Mouse (Mus musculus) right cerebral cortex, postnatal 4 days (tissue): ENCODE results near the gene Btg2.

ENCODE experiments used
- DNase-seq: peaks from one replicate; pipeline ENCODE4 v3.0.0-alpha.2; 2022

Btg2 gene

DNA sequence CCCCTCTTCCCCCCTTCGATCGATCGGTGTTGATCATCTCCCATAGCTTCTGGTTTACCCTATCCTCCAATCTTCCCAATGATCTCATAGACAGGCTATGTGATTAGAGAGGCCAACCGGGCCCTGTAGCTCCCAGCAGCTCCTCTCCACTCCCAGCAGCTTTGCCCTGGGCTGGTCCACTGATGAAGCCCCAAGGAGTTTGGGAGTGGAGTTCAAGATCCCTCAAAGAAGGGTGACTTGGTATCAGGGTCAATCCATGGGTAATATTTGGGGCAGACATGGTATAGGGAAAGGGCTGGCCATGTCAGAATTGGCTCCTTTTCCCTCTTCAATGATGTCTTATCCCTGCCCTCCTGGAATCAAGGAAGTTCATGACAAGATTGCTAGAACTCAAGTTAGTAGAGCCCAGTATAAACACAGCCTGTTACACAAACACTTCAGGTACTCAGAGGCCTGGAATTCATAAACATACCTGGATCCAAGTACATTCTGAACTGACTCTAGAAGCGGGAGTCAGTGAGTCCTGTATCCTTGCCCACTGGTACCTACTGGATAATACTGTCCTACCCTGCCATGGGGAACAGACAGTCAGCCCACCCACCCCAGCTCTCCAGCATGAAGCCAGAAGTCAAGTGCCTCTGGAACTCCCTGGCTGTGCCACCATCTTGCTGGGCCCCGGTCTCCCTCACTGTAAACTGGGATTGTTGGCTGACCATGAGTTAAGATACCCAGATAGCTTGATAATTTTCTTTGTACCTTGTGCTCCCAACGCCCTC, 18.3 kb upstream of the Btg2 start:
- no peak for DNase-seq

DNA sequence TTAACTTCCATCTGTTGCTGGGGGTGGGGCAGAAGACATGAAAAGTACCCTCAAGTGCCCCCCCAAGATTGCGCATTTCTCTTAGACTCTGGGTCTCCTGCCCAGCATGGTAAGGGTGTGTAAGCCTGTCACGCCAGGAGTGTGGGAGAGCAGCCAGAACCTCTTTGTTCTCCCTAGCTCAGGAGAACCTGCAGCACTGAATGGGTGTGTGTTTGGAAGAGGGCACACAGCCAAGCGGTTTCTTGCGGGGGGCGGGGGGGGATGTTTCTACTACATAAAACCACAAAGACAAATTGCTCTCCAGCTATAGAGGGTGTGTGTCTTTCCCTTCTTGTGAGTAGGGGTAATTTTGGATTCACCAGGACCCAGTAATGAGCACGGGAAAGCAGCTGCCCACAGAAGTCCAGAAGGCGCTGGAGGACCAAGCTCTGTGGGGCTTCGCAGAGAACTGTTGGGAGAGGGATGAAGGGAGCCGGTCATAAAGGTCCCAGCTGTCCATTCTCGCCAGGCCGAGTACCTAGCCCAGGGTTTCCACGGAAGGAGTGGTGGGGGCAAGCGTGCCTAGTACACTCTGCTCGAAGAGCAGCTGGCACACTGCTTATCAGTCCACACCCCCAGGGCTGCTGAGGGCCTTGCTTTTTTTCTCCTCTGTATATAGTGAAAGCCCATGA, 17.5 kb upstream of the Btg2 start:
- peak; percentile 60 for DNase-seq

DNA sequence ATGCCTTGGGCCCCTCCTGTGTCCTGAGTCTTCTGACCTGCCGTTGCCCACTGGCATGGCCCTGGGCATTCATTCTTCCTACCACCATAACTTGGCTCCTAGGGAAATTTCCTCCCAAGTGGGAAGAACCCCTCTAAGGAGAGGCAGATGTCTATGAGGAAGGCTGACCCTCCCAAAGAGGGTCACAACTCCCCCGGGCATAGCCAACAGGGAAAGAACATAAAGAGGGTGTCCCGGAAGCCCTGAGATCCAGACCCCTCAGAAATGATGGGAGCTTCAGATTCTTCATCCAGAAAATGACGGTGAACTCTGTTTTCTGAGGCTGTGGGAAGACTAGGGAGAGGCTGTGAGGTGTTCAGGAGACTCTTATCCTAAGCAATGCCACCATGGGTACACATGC, 16.8 kb upstream of the Btg2 start:
- DNase-seq: no peak

DNA sequence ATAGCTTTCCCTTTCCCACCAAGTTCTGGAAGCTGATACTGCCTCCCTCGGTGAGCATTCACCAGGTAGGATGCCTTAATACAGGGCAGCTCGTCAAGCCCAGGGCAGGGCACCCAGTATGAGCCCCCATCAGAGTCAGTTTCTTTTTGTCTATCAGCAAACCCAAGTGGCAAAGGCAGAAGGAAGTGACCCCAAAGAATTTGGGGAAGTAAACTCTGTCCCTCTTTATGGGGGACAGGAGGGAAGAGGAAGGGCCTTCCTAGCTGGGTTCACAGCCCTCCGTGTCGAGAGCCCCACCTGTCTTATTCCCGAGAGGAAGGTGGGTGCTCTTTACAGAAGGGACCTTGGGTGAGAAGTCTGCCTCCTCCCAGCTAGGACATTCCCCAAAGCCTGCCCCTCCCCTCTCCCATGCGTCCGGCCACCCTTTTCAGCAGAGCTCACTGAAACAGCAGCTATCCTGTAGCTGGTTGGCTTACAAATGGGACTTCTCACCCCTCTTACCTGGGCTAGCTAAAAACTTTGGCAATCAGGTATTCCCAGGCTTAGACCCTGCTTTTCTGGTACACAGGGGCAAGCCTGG, 16.2 kb upstream of the Btg2 start:
- no peak for DNase-seq

DNA sequence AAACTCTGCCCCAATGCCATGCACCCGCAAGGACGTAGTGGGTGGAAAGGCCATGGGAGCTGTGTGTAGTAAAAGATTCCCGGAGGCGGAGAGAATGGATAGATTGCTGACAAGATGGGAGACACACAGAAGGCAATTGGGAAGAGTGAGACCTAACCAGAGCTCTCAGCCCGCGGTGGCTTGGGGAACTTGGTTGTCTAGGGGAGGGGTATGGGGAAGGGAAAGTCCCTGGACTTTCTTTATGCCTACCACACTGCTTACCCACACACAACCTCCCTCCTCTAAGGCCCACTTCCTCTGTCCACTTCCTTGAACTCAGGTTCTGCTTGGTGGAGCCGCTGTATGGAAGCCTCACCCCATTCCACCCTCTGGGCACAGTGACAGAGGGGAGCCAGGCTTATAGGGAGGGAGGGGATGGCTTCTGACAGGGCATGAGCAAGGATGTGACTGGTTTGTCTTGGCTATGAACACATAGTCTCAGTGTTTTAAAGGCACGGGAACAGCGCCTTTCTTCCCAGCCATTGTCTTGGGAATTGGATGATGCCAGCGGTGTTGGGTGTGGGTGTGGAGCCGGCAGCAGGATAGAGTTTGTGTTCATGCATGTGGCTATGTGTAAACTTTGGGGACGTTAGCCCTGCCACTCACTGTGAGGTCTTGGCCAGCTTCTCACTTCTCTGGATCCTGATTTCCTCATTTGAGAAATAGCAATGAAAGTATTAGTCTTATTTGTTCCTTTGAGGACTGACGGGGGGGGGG, 15.0 kb upstream of the Btg2 start:
- DNase-seq: no peak

DNA sequence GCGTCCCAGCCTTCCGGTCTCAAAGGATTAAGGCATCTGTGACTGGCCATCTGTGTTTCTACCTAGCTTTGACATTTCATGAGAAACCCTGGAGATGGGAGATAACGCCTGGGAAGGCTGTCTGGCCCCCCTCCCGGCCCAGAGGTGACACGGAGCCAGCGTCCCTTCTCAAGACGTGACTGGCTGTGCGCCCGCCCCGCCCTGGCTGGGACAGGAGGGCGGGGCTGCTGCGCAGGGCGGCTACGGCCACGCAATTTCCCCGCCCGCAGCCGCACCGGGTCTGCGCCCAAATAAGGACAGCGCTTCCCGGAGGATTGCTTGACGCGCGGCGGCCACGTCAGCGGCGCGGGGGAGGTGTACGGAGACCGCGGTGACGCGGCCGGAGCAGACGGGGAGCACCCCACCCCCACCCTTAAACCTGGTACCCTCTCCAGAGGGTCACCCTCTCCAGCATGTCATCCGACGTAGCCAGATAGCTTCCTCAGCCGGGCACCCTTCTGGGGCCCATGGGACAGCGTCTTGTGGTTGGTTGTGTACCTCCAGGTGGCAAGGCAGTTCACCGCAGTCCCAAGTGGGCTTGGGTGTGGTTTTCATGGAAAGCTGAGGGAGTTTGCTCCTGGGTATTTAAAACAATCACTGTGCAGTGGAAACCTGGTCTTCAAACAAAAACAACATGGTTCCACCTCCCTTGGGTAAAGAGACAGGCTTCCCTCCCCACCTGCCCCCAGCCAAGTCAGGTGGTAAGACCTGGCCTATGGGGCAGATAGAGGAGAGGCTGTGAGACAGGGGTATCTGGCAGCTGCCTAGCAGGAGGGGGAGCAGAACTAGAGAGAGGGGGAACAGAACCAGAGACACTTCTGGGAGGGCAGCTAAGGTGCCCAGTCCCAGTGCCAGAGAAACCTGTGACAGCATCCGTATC, 14.2 kb upstream of the Btg2 start:
- peak; percentile 82 for DNase-seq

DNA sequence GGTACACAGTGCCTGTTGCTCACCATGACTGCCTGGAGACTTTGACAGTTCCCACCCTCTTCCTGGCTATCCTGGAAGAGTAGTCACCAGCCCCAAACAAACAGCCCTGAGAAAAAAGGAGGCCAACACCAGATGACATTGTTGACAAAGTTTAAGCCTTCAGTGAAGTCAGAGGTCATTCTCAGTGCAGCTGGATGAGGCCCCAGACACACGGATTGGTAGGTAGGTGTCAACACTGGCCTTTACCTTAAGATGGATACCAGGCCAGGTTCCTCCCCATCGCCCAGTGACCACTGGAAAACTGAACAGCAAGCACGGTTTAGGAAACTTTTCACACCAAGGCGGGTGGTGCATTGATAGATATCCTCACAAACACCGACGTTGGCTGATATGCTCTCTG, 13.4 kb upstream of the Btg2 start:
- no peak for DNase-seq

DNA sequence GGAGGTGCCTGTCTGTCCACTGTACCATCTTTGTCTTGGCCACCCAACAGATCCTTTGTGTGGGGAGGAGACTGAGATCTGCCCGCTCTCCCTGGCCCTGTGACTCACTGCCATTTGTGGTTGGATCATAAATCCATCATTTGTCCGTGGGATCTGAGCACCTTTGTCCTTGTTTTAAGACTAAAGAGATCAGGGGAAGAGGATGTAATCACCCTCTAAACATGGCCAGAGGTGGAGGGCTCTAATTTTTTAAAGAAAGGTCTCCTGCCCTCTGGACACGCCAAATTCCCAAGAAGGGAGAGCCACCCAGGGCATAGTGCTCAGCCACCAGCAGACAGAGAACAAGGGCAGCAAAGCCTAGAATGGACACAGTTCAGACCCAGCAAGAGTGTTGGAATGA, 12.9 kb upstream of the Btg2 start:
- no peak for DNase-seq

DNA sequence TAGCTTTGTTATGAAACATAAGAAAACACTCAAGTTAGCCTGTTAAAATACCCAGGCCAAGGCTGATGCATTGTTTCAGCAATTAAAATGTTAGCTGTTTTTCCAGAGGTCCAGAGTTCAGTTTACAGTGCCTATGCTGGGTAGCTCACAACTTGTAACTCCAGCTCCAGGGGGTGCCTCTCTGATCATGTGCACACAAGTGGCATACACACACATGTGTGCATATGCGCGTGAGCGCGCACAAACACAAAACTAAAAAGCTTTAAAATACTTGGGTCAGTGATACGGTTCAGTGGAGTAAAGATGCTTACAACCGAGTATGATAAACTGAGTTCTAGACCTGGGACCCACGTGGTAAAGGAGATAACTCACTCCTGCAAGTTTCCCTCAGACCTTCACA, 10.2 kb upstream of the Btg2 start:
- no peak for DNase-seq

DNA sequence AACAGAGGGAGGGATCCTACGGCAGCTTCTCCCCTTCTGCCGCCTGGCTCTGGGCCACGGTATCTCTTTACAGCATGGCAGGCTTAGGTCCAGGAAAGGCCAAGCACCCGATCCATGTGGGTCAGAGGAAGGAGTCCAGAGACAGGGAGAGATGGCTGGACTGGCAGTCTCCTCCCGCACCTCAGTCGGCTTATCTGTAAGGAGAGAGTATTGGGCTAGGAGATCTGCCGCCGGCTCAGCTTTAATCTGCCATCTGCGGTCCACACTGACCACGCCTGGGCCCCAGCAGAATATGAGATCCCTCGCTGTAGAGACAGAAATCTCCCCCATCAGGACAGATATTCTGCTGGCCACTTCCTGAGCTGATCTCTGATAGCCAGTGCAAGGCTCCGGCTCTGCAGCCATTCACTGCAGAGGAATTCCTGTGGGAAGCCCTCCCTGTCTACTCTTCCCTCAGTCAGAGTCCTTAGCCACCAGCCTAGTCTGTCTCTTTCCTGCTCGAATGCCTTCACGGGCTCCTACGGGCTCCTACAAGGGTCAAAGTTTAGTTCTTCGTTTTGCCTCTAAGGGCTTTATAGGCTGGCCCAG, 8.0 kb upstream of the Btg2 start:
- no peak for DNase-seq

DNA sequence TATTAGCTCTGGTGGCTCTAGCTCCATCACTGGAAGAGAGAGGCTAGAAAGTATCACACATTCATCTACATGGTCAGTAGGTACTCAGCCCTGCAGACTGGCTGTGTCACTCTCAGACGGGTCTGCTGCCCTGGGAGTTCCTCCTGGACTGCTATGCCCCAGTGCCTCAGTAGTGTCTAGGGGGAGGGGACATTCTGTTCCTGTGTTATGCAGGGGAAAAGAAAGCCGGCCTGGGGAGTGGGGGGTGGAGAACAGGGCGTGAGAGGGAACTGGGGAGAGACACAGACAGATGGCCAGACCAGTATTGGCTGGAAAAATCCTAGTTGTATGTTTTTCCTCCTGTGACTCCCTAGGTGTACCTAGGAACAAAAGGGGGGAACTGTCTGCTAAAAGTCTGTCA, 7.1 kb upstream of the Btg2 start:
- no peak for DNase-seq

DNA sequence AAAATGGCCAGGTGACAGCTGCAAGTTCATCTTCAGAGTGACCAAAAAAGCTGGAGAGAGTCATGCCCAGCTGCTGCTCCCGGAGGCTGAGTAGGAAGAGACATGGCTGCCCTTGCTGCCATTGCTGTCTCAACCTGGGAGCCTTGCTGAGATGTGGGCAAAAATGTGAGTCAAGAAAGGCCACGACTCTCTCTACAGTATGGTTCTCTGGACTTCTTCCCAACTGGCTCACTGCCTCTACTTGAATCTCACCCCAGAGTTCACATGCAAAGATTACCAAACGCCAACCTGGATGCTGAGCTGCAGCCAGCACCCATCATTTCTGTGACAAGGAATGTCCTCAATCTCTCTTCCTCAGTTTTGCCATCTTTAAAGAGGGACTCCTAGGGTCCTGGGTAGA, 5.2 kb upstream of the Btg2 start:
- DNase-seq: no peak

DNA sequence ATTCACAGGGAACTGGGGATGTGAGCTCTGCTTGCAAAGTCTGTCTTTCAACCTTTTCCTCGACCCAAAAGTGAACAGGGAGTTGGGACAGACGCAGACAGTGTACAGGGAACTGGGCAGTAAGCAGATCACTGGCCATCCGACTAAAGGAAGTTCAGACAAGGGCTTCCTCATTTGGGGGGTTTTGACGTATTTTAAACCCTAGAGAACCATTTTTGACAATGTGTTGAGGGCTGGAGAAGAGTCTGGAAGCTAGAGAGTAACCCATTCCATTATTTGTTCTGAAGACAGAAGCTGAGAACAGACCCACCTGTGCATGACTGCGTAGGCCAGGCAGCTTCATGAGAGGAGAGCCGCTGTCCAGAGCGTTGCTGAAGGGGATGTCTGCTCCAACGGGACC, 4.8 kb upstream of the Btg2 start:
- DNase-seq: no peak

DNA sequence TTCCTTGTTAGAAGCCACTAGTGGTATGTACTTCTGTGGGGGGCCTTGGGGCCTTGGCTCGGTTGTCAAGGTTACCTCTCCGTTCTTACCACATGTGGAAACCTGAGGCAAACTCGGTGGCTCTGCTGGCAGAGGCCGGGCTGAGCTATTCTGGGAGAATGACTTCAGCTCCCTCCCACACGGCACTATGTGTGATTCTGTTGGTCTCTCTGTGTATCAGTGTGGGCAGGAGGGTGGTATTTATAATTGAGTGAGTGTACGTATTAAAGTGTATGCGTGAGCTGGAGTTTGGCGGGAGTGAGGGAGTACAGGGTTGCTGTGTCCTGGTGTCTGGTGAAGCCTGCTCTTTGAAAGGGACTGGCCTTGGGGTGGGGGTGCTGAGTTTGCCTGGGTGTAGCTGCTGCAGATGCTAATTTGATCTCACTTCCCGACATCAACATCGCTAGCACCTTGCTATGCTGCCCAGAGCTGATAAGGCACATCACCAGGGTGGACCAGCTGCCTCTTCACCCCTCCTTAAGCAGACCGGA, 4.1 kb upstream of the Btg2 start:
- DNase-seq: no peak

DNA sequence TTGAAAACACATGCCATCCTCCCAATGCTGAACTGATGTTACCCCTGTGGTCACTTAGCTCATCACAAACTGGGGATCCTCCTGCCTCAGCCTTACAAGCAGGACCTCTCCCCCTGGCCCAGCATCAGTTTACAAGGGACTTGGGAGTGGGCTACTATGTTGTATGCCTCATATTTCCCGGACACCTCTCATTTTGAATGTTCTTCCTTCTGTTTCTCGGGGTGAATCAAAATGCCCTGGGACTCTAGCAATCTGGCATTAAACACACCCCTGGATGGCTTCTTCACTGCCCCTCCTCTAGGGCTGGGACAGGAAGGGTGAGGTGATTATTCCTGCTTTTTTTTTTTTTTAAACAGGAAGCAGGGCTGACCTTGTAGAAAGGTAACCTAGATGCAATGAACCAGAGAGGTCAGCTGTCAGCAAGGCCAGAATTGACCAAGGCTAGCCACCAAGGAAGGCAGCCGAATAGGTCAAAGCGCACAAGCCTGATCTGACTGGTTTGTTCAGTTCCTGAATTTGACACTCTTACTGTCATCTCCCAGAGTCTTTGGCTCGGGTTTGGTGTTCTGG, 2.0 kb upstream of the Btg2 start:
- no peak for DNase-seq

DNA sequence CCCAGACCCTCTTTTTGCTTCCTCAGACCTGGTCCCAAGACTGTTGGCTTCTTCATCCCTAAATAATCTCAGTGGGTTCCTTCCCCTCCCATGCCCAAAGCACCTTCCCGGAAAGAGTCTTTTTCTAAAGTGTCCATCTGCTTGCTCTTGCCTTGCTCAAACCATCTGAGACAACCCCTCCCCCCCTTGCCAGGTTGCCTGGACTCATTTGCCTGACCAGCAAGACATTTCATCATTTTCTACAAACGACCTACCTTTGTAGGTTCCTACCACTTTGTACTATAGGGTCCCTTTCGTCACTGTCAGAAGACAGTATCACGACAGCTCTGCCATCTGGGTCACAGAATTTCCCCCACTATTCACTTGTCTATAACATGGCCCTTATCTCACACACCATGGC, 1.5 kb upstream of the Btg2 start:
- no peak for DNase-seq

DNA sequence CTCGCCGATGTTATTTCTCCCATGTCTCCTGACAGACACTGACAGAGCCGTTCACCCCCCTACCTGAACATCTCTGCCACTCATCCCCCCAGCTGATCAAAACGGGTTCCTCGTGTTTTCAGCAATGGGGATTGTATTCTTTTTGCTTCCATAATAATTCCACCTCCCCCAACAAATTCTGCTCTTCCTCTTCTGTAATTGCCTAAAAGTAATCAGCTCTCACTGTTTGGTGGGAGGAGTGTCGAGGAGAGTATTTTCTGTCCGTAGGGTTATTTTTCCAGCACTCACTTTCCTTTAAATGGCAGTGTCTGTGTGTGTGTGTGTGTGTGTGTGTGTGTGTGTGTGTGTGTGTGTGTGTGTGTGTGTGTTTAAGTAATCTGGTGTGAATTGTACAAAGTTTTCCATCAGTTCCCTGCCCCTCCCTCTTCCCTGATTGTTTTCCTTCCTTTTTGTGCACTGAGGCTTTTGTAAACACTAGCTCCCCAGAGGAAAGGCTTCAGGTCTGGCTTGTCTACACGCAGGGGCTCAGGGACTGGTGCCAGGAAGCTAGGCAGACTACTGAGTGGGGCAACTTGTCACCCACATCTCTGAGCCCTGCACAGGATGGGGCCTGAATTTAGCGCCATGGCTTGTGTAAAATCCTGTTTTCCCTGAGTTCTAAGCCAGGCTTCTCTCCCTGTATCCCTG, 700 bp upstream of the Btg2 start:
- DNase-seq: peak; percentile 55

DNA sequence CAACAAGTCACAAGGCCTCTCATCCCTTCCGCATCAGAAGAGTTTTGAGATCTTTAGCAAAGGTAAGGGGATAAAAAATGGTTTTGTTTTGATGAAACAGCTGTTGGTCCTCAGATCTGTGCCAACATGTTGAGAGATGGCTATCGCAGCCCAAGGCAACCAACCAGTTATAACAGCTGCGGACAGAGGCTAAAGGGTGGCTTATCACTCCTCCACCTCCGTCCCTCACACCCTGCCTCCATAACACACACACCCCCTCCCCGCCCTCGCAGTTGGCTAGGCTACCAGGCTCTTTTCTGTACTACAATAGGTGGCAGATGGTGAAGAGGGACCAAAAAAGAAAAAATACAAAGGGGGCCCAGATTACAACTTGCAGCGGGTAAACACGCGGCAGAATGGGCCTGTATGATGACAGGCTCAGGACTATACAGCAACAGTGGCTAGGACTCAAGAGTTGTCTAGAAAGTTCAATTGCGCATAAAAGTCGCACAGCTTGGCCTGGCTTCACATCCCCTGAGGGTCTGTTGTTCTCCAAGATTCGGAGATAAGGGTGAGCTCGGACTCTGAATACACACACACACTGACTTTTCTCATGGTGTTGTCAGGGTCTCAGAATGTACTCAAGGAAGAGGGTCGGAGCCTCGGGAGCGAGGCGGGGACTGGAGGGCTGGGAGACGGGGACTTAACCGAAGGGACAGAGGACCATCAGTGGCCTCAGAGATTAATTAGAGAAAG, 692 bp downstream of the Btg2 start:
- no peak for DNase-seq

DNA sequence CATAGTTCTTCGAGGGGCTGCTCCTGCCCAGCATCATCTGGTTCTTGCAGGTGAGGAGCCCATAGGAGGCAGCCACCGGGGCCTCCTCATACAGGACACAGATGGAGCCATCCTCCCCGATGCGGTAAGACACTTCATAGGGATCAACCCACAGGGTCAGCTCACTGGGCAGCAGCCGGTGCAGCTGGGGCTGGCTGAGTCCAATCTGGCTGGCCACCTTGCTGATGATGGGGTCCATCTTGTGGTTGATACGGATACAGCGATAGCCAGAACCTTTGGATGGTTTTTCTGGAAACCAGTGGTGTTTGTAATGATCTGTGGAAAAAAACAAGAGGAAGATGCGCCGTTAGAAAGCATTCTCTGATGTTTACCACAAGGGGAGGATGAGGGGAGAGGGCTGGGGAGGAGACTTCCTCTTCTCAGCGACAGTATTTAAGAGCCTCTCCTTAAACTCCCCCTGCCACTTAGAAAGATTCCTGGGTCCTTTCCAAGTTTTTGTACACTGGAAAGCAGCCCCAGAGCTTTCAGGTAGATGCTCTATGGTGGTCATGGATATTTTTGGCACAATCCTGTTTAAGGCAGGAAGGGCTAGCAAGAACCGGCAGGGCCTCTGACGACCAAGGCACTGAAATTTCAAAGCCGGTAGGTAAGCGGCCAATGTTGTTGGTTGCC, 1.4 kb downstream of the Btg2 start:
- DNase-seq: no peak

DNA sequence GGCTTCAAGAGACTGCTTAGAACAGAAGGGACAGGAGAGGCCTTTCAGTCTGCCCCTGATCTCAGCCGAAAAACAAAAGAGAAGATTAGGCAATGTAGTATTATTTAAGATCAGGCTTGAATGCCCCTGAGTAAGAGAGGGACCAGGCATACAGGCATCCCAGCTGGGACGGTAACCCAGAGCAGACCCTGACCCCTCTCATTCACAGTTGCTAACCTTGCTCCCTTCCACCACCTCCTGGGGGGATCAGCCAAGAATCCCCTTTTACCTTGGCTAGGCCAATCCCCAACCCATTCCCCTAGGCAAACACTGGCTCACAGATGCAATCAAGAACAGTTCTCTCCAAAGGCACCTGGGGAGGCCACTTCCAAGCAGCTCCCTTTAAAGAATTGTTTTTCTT, 2.1 kb downstream of the Btg2 start:
- no peak for DNase-seq
